Mouse (Mus musculus) erythroid progenitor cell, adult 5-6 weeks (primary cell): Measurements from ENCODE around the gene Zswim5. TPM values are rescaled to one million over a fixed set of nuclear protein-coding genes. Genes with fewer than 3 reads are reported as not detected.

ENCODE experiments used
- ATAC-seq: replicated peaks from 2 replicates; pipeline ENCODE4 v1.8.0; 2016; ENCODE audit warnings: moderate number of reproducible peaks, mild to moderate bottlenecking, moderate TSS enrichment, inconsistent platforms; ENCODE audit not compliant: poor library complexity, low FRiP score, severe bottlenecking
- total RNA-seq, 2 experiments: library from RNA; stranded (forward) in 1 of 2; stranded (reverse) in 1 of 2; fragments of 150-400 nt in 1 of 2; fragments of 186-747, 209-891 nt in 1 of 2; gene quantifications; 2 replicates each; pipeline versions ENCODE4 v1.2.3 to v1.2.4; 2015 to 2017; ENCODE audit warnings: low replicate concordance in 2 of 2

The Zswim5 gene
- total RNA-seq, 2 experiments from 2014 or later = not detected

GRCm38 (mm10) chr4:116910489-116911181 is 33.5 kb downstream of the Zswim5 start:
- ATAC-seq = no peak

DNA sequence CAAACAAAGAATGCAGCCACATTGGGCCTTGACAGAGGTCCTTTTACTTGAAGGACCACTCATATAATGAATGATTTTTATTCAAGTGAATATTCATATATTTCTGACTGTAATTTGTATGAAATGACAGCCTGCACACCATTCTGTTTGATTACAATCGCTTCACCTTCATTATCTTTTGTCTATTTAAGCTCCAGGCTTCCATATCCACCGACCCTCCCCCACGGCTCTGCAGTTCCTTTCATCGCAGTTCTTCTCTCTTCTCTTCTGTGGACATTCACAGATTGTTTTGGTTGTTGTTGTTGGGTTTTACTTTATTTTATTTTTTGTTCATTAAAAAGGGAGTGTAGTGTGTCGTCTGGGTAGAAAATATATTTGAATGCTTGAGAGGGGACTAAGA is 34.0 kb downstream of the Zswim5 start:
- ATAC-seq = no peak

GRCm38 (mm10) chr4:116913318-116913717 is 36.1 kb downstream of the Zswim5 start:
- ATAC-seq = no peak

- ATAC-seq = no peak
These were observed 51.0 kb downstream of the Zswim5 start for GRCm38 (mm10) chr4:116928006-116928651.

DNA sequence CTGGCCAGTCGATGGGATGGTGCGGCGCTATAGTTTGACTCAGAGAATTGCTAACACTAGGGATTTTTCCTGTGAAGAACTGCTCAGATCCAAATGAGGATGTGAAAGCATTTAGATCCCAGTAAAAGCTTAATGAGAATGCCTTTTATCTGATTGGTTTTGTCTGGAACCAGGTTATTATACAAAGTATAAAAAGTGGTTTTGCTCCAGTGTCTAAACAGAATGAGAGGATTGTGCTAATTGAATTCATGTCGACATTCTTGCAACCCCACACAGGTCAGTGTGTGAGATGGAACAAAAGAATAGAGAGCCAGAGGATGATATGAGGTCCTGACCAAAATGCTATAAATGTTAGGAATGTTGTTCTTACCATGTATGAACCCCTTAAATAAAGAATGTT is 62.4 kb downstream of the Zswim5 start:
- ATAC-seq = no peak

GRCm38 (mm10) chr4:116942695-116943094 is 65.5 kb downstream of the Zswim5 start:
- no peak for ATAC-seq

- ATAC-seq = no peak
These were observed 66.9 kb downstream of the Zswim5 start for GRCm38 (mm10) chr4:116944055-116944454.

DNA sequence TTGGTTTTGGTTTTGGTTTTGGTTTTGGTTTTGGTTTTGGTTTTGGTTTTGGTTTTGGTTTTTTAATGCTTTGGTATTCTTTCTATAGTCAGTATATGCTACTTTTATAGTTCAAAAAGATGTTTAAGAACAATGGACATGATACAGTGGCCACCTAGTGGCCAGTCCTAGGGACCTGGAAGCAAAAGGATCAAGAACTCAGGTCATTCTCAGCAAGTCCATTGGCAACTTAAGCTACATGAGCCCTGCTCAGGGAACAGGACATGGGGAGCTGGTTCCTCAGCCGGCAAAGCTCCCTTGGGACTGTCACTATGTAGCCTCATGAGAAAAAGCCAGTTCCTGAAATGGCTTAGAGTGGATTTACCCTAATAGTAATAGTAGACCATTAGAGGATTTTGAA is 74.5 kb downstream of the Zswim5 start:
- no peak for ATAC-seq

DNA sequence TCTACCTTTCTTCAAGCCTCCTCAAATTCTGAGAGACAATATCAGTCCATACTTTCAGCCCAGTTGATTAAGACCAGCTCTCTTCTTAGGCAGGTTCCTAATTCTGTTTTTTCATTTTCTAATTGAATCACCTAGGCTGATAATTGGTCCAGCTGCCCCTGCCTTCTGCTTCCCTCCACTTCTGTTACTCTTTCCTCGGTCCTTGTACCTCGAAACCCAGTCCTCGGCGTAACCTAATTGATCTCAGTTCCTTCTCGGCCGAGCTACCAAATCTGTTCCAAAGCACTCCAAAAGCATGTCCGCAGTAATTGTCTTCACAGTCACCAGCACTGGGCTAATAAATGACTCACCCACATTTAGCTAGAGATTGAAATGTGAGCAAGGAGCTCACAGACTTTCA is 77.8 kb downstream of the Zswim5 start:
- ATAC-seq = no peak

GRCm38 (mm10) chr4:116976503-116976902 is 99.3 kb downstream of the Zswim5 start:
- no peak for ATAC-seq

- ATAC-seq = no peak
These were observed 108.5 kb downstream of the Zswim5 start for GRCm38 (mm10) chr4:116985681-116986080.

DNA sequence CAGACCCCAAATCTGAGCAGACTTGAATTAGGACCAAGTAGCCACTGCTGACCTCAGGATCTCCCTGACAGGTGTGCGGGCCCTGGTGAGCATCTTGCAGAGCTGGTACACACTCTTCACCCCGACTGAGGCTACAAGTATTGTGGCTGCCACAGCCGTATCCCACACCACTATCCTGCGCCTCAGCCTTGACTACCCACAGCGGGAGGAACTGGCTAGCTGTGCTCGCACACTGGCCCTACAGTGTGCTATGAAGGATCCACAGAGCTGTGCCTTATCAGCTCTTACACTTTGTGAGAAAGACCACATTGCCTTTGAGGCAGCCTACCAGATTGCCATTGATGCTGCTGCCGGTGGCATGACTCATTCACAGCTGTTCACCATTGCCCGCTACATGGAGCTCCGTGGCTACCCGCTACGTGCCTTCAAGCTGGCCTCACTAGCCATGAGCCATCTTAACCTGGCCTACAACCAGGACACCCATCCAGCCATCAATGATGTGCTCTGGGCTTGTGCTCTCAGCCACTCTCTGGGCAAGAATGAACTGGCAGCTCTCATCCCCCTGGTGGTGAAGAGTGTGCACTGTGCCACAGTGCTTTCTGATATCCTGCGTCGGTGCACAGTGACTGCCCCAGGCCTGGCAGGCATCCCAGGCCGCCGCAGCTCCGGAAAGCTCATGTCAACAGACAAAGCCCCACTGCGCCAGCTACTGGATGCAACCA is 109.4 kb downstream of the Zswim5 start:
- peak; percentile 89 for ATAC-seq

DNA sequence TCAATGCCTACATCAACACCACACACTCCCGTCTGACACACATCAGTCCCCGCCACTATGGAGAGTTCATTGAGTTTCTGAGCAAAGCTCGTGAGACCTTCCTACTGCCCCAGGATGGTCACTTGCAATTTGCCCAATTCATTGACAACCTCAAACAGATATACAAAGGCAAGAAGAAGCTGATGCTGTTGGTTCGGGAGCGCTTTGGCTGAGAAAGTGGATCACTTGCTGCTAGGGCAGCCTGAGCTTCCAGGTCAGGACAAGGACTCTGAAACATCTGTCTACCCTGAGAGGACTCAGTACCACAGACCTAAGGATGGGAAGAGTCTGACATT is 109.9 kb downstream of the Zswim5 start:
- ATAC-seq = peak; percentile 4; the same call in 1 of the 2 replicates

GRCm38 (mm10) chr4:116989731-116990130 is 112.6 kb downstream of the Zswim5 start:
- no peak for ATAC-seq

GRCm38 (mm10) chr4:116991366-116991765 is 114.2 kb downstream of the Zswim5 start:
- ATAC-seq = peak; percentile 22; the same call in 1 of the 2 replicates

DNA sequence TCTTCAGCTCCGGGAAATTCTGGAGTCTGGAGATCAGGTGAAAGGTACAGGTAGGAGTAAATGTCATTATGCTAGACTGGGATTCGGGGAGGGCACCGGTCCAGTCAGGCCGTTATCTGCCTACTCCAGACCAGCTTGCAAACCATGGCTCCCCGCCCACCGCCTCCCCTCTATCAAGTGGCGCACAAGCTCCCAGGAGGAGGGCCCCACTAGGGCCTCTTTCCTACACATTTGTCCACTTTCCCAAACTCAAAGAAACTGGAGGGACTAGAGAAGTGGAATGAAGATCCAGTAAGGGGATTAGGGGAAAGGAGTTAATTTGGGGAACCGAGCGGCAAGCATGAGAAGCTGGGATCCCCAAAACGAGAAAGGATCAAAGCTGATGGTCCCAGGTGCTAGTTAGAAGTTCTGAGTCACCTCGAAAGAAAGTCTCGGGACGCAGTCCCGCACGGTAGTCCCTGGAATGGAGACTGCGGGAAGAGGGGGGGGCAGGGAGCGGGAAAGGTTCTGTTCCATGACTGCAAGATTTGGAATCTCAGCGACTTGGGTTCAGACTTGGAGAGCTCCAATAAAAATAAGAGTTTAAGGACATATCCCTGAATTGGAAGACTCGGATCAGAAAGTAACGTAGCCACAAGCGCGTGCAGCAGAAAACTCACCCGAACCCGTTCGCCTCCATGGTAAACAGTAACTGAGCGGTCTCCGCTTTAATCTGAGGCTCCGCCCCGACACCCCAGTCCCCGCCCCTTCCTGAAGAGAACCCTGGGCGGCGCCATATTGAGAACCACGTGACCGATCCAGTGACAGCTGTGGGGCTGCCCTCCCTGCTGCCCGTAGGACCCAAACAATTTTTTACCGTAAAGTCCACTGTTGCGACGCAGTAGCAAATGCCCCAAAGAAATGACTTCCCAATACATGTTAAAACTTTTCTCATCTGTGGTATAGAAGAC is 116.8 kb downstream of the Zswim5 start, which contains the start of gene Urod:
Urod (minus strand) TSS at position 742 of the 950 bp plus-strand sequence.
- ATAC-seq = peak; percentile 84

GRCm38 (mm10) chr4:116995131-116995797 is 118.1 kb downstream of the Zswim5 start, which contains the start of gene Hectd3:
Gene Hectd3, plus strand, starts transcription at chr4:116995317.
- ATAC-seq = peak; percentile 64

DNA sequence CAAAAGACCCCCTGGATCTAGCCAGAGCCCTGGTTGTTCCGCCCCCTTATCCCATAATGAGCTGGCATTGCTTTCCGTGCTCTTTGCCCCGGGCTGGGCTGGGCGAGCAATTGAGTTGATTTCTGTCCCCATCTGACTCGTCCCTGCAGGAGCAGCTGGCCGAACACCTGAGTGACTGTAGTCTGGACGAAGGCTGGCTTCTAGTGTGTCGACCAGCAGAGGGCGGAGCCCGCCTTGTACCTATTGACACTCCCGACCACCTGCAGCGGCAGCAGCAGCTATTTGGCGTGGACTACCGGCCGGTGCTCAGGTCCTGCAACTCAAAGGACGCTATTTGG is 118.6 kb downstream of the Zswim5 start:
- ATAC-seq = 0 out of 2 replicates have a peak, but pooled peaks have one; percentile 5

DNA sequence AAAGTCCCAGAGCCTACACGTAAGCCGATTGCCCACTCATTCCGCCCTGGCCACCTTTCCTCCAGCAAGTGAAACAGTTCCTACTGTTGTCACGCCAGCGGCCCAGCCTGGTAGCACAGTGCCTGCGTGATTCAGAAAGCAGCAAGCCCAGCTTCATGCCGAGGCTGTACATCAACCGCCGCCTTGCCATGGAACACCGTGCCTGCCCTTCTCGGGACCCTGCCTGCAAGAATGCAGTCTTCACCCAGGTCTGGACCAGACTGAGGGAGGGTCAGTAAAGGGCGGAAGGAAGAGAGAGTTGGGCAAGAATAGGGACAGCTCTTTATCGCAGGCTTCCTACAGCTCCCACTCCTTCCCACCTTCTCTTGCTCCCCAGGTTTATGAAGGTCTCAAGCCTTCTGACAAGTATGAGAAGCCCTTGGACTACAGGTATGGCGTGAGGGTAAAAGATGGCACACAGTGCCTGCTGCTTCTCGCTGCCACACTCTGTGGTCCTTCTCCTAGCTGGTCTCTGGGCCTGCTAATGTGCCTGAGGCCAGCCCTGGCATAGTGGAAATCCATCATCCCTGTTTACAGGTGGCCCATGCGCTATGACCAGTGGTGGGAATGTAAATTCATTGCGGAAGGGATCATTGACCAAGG is 122.5 kb downstream of the Zswim5 start:
- ATAC-seq = no peak
